Mouse (Mus musculus): ENCODE measurements around the gene Ccl22.

DNA sequence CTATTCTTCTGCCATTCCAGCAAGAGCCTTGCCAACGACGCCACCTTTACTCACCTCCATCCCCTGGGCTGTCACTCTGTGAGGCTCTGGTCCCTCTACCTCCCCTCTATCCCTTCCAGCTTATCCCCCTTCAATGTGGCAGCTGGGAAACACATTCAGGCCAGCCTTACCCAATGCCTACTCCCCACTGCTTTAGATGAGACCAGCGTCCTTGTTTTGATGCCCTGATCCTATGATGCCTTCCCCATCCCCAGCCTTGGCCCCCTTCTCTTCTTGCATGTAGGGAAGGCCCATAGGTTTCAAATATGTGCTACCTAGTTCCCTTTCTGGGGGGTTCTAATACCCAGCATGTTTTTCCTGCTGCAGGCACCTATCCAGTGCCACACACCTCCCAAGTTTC lies 4.6 kb downstream of the Ccl22 start:
- no peak for TF ChIP-seq CTCF (IDR thresholded peaks at IDR 0.05; ENCODE audit: low read depth, low read length)
- TF ChIP-seq POLR2A (IDR thresholded peaks at IDR 0.05; ENCODE audit: extremely low read depth, insufficient read depth, low read length), result no peak

Data from liver, adult 2 months (tissue).